Mouse (Mus musculus) midbrain, embryonic 12.5 days (tissue): Measurements from ENCODE around the gene Lcn8. TPM values are rescaled to one million over a fixed set of nuclear protein-coding genes. Genes with fewer than 3 reads are reported as not detected.

Experiments
- ATAC-seq: fragments of 200-750 bp; cut with Nextera tagmentation; 2 replicates; pipeline ENCODE4 v1.8.0; 2017; ENCODE audit warnings: low read depth, moderate TSS enrichment, moderate library complexity; ENCODE audit not compliant: low FRiP score
- H3K27ac ChIP-seq: fragments of 300-500 bp; sonication (generic); replicated peaks from 2 replicates; pipeline ENCODE4 v1.5.1; 2016; ENCODE audit warnings: mild to moderate bottlenecking
- H3K27me3 ChIP-seq: fragments of 300-500 bp; sonication (generic); 2 replicates; pipeline ENCODE4 v1.6.1; 2016; ENCODE audit warnings: mild to moderate bottlenecking
- H3K36me3 ChIP-seq: fragments of 300-500 bp; sonication (generic); 2 replicates; pipeline ENCODE4 v1.6.1; 2016
- H3K4me1 ChIP-seq: fragments of 300-500 bp; sonication (generic); 2 replicates; pipeline ENCODE4 v1.6.1; 2016
- H3K4me2 ChIP-seq: fragments of 300-500 bp; sonication (generic); replicated peaks from 2 replicates; pipeline ENCODE4 v1.6.1; 2016; ENCODE audit warnings: mild to moderate bottlenecking, moderate library complexity
- H3K4me3 ChIP-seq: fragments of 300-500 bp; sonication (generic); 2 replicates; pipeline ENCODE4 v1.5.1; 2016; ENCODE audit warnings: mild to moderate bottlenecking
- H3K9ac ChIP-seq: fragments of 300-500 bp; sonication (generic); replicated peaks from 2 replicates; pipeline ENCODE4 v1.6.1; 2016; ENCODE audit warnings: mild to moderate bottlenecking, moderate library complexity
- H3K9me3 ChIP-seq: fragments of 300-500 bp; sonication (generic); 2 replicates; pipeline ENCODE4 v1.6.1; 2016; ENCODE audit warnings: mild to moderate bottlenecking
- WGBS: fragments of 180-500 bp; shearing (Covaris S2); methylation state at CpG from one replicate; pipeline ENCODE4 v1.1.7; 2016; 5-methylcytosine and 5-hydroxymethylcytosine counted together
- polyA plus RNA-seq: library from polyadenylated mRNA; unstranded; fragments of >200 nt; fragmentation: Nextera tagmentation; extraction: Ambion mirVana; gene quantifications from 2 replicates; pipeline ENCODE4 v1.2.1, GENCODE M21; 2016

Gene Lcn8
- not detected in 2 replicates for polyA plus RNA-seq

GRCm38 (mm10) chr2:25652902-25653301 is at the start of gene Lcn8:
Gene Lcn8 (plus strand): TSS chr2:25653120.
- H3K4me2 ChIP-seq = no peak within 1 kb of the TSS
- H3K36me3 ChIP-seq = no peaks in the 10 kb centered on the region
- ATAC-seq = no peak
- 77% methylated on average over 2 of the region's 2 CpGs for WGBS
- H3K27ac ChIP-seq = no peak within 1 kb of the TSS
- no peaks in the 10 kb centered on the region; the same call in none of the 2 replicates for H3K27me3 ChIP-seq
- no peaks in the 10 kb centered on the region for H3K4me1 ChIP-seq
- no peak within 1 kb of the TSS for H3K4me3 ChIP-seq
- no peaks in the 10 kb centered on the region for H3K9me3 ChIP-seq
- no peak within 1 kb of the TSS for H3K9ac ChIP-seq

- Histone ChIP-seq H3K27me3 (peaks cover 23% of the 10 kb centered on the region), H3K27ac (peak within 1 kb of the TSS; percentile 94), H3K4me3 (peak within 1 kb of the TSS; percentile 98), H3K9me3 (no peaks in the 10 kb centered on the region), H3K4me2 (peak within 1 kb of the TSS; percentile 71), H3K9ac (peak within 1 kb of the TSS; percentile 97), H3K4me1 (peaks cover 19% of the 10 kb centered on the region), H3K36me3 (no peaks in the 10 kb centered on the region)
- under 1% methylated on average over 80 of the region's 80 CpGs for WGBS
- ATAC-seq = peak; percentile 91
Measured at GRCm38 (mm10) chr2:25607761-25608622, 44.9 kb upstream of the Lcn8 start, which contains the start of gene Rabl6. Gene Rabl6 (minus strand): TSS chr2:25608521.

GRCm38 (mm10) chr2:25608671-25609070 is 44.2 kb upstream of the Lcn8 start:
- H3K4me1 ChIP-seq = peaks cover 19% of the 10 kb centered on the region
- peak overlapping the region; percentile 94; the same call in 1 of the 2 replicates for H3K27ac ChIP-seq
- peak overlapping the region; percentile 98 for H3K4me3 ChIP-seq
- H3K27me3 ChIP-seq = peaks cover 26% of the 10 kb centered on the region
- no peaks in the 10 kb centered on the region for H3K36me3 ChIP-seq
- peak overlapping the region; percentile 97; the same call in 1 of the 2 replicates for H3K9ac ChIP-seq
- no peaks in the 10 kb centered on the region for H3K9me3 ChIP-seq
- peak; percentile 11; the same call in 1 of the 2 replicates for ATAC-seq
- H3K4me2 ChIP-seq = peak overlapping the region; percentile 71
- 70% methylated on average over 10 of the region's 10 CpGs for WGBS

GRCm38 (mm10) chr2:25616398-25616797 is 36.5 kb upstream of the Lcn8 start:
- Histone ChIP-seq H3K9ac (no peak overlapping the region), H3K27ac (no peak overlapping the region), H3K4me1 (peaks cover 3% of the 10 kb centered on the region; the same call in 1 of the 2 replicates), H3K36me3 (no peaks in the 10 kb centered on the region), H3K4me2 (0 out of 2 replicates have a peak overlapping the region, but pooled peaks have one; percentile 5), H3K9me3 (no peaks in the 10 kb centered on the region), H3K27me3 (peaks cover 75% of the 10 kb centered on the region), H3K4me3 (no peak overlapping the region)
- WGBS = 19% methylated on average over 22 of the region's 22 CpGs
- no peak for ATAC-seq

GRCm38 (mm10) chr2:25617578-25617977 is 35.3 kb upstream of the Lcn8 start, which contains the start of gene Ccdc183:
Gene Ccdc183 (minus strand): TSS chr2:25617678.
- no peak within 1 kb of the TSS for H3K4me3 ChIP-seq
- no peak for ATAC-seq
- peaks cover 8% of the 10 kb centered on the region for H3K4me1 ChIP-seq
- no peaks in the 10 kb centered on the region for H3K36me3 ChIP-seq
- no peak within 1 kb of the TSS for H3K4me2 ChIP-seq
- H3K27me3 ChIP-seq = peaks cover 66% of the 10 kb centered on the region
- no peaks in the 10 kb centered on the region for H3K9me3 ChIP-seq
- WGBS = 65% methylated on average over 3 of the region's 3 CpGs
- no peak within 1 kb of the TSS for H3K9ac ChIP-seq
- H3K27ac ChIP-seq = no peak within 1 kb of the TSS

GRCm38 (mm10) chr2:25620386-25620785 is 32.5 kb upstream of the Lcn8 start:
- ATAC-seq = no peak
- 78% methylated on average over 6 of the region's 6 CpGs for WGBS
- H3K36me3 ChIP-seq = no peaks in the 10 kb centered on the region

GRCm38 (mm10) chr2:25620852-25621228 is 32.1 kb upstream of the Lcn8 start:
- Histone ChIP-seq H3K4me1 (peaks cover 8% of the 10 kb centered on the region), H3K4me2 (peak overlapping the region; percentile 75; the same call in 1 of the 2 replicates), H3K9ac (no peak overlapping the region), H3K36me3 (no peaks in the 10 kb centered on the region), H3K4me3 (peak overlapping the region; percentile 47; the same call in 1 of the 2 replicates), H3K9me3 (no peaks in the 10 kb centered on the region), H3K27me3 (peaks cover 49% of the 10 kb centered on the region), H3K27ac (no peak overlapping the region)
- 93% methylated on average over 4 of the region's 4 CpGs for WGBS
- no peak for ATAC-seq

More at GRCm38 (mm10) chr2:25620386-25620785, 32.5 kb upstream of the Lcn8 start:
- Histone ChIP-seq H3K9me3 (no peaks in the 10 kb centered on the region), H3K27me3 (peaks cover 54% of the 10 kb centered on the region), H3K4me1 (peaks cover 8% of the 10 kb centered on the region), H3K4me3 (no peak overlapping the region), H3K9ac (no peak overlapping the region), H3K4me2 (no peak overlapping the region), H3K27ac (no peak overlapping the region)

GRCm38 (mm10) chr2:25621229-25622200 is 31.4 kb upstream of the Lcn8 start, which contains the start of gene Tmem141:
Gene Tmem141 (minus strand): TSS chr2:25622005.
- H3K36me3 ChIP-seq = no peaks in the 10 kb centered on the region
- 6% methylated on average over 34 of the region's 34 CpGs for WGBS
- peak within 1 kb of the TSS; percentile 75 for H3K4me2 ChIP-seq
- H3K27ac ChIP-seq = 0 out of 2 replicates have a peak within 1 kb of the TSS, but pooled peaks have one; percentile 46
- peak; percentile 93 for ATAC-seq
- H3K4me1 ChIP-seq = peaks cover 8% of the 10 kb centered on the region
- peak within 1 kb of the TSS; percentile 66 for H3K9ac ChIP-seq
- no peaks in the 10 kb centered on the region for H3K9me3 ChIP-seq
- peaks cover 42% of the 10 kb centered on the region for H3K27me3 ChIP-seq
- H3K4me3 ChIP-seq = peak within 1 kb of the TSS; percentile 47

- no peaks in the 10 kb centered on the region for H3K9me3 ChIP-seq
- H3K27ac ChIP-seq = no peak overlapping the region
- peaks cover 8% of the 10 kb centered on the region for H3K4me1 ChIP-seq
- H3K4me3 ChIP-seq = no peak overlapping the region
- 72% methylated on average over 5 of the region's 5 CpGs for WGBS
- no peak overlapping the region for H3K9ac ChIP-seq
- H3K4me2 ChIP-seq = no peak overlapping the region
- peaks cover 11% of the 10 kb centered on the region; the same call in 1 of the 2 replicates for H3K27me3 ChIP-seq
- no peak for ATAC-seq
- H3K36me3 ChIP-seq = no peaks in the 10 kb centered on the region
Measured at GRCm38 (mm10) chr2:25625986-25626385, 26.9 kb upstream of the Lcn8 start.

GRCm38 (mm10) chr2:25627811-25628210 is 25.1 kb upstream of the Lcn8 start, which contains the start of gene Fcna:
Gene Fcna (minus strand): TSS chr2:25628030.
- H3K27ac ChIP-seq = no peak within 1 kb of the TSS
- H3K27me3 ChIP-seq = peaks cover 8% of the 10 kb centered on the region; the same call in 1 of the 2 replicates
- no peaks in the 10 kb centered on the region for H3K9me3 ChIP-seq
- H3K36me3 ChIP-seq = no peaks in the 10 kb centered on the region
- H3K9ac ChIP-seq = no peak within 1 kb of the TSS
- ATAC-seq = no peak
- H3K4me3 ChIP-seq = no peak within 1 kb of the TSS
- WGBS = 80% methylated on average over 6 of the region's 6 CpGs
- no peaks in the 10 kb centered on the region for H3K4me1 ChIP-seq
- no peak within 1 kb of the TSS for H3K4me2 ChIP-seq

- ATAC-seq = no peak
- H3K4me2 ChIP-seq = no peak overlapping the region
- no peak overlapping the region for H3K27ac ChIP-seq
- no peaks in the 10 kb centered on the region for H3K4me1 ChIP-seq
- H3K9me3 ChIP-seq = no peaks in the 10 kb centered on the region
- 0 out of 2 replicates have a peak, but pooled peaks cover 2% of the 10 kb centered on the region for H3K27me3 ChIP-seq
- WGBS = 55% methylated on average over 4 of the region's 4 CpGs
- H3K36me3 ChIP-seq = no peaks in the 10 kb centered on the region
- no peak overlapping the region for H3K4me3 ChIP-seq
- H3K9ac ChIP-seq = no peak overlapping the region
Measured at GRCm38 (mm10) chr2:25628738-25629137, 24.2 kb upstream of the Lcn8 start.
